In the genomic region with DNA sequence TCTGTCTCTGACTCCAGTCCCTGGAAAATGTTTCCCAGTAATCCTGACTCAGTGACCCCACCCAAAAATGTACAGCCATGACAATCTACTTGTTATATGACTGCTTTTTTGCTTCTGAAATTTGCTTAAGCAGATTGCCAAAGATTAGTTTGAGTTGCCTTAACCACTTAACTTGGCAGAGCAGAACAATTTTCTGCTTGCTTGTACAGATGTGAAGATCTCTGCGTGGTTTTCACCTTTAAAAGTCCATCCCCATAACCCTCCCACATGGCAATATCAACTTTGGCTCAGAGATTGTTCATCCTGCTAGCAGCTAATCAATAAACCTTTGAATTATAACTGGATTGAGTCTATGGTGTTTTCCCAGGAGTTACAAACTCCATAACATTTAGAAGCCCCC, we compare ENCODE assay signal across 35 mouse cellular contexts. TPM values are rescaled to one million over a fixed set of nuclear protein-coding genes. Genes with fewer than 3 reads are reported as not detected.
"Had no signal": no experiment of that assay in that cellular context is flagged by ENCODE, and none has a peak within 500 bp of the region (broad histone marks: within the 10 kb centered on the region; RNA-seq: fewer than 3 reads in every experiment).

No protein-coding gene starts in this region.

- H3K4me3 ChIP-seq: heart, adult 2 months; heart, embryonic 13.5 days; heart, embryonic 15.5 days; hindbrain, embryonic 10.5 days; hindbrain, embryonic 12.5 days; intestine, embryonic 15.5 days; layer of hippocampus, adult 2 months; left cerebral cortex, adult 2 months; limb, embryonic 10.5 days; limb, embryonic 12.5 days; liver, embryonic 12.5 days had no signal

- H3K36me3 ChIP-seq: heart, embryonic 15.5 days; hindbrain, embryonic 12.5 days; intestine, embryonic 15.5 days; limb, embryonic 12.5 days had no signal

- H3K27ac ChIP-seq: heart, adult 2 months; heart, embryonic 13.5 days; heart, embryonic 15.5 days; hindbrain, embryonic 10.5 days; hindbrain, embryonic 12.5 days; hindbrain, embryonic 14.5 days; intestine, embryonic 15.5 days; layer of hippocampus, adult 2 months; left cerebral cortex, adult 2 months; limb, embryonic 10.5 days; limb, embryonic 12.5 days; liver, embryonic 12.5 days; liver, embryonic 14.5 days had no signal

- ATAC-seq: hindbrain, embryonic 16.5 days; inflammation-experienced regulatory T-cells, adult 6 months; intestine, embryonic 15.5 days; intestine, postnatal 0 days; liver, embryonic 12.5 days had no signal

- H3K27me3 ChIP-seq: heart, embryonic 13.5 days; heart, embryonic 15.5 days; hindbrain, embryonic 12.5 days; intestine, embryonic 15.5 days; limb, embryonic 12.5 days; liver, embryonic 12.5 days had no signal

- H3K9ac ChIP-seq: heart, embryonic 13.5 days; heart, embryonic 15.5 days; hindbrain, embryonic 12.5 days; hindbrain, embryonic 14.5 days; intestine, embryonic 15.5 days; limb, embryonic 12.5 days; liver, embryonic 12.5 days; liver, embryonic 14.5 days had no signal

- H3K9me3 ChIP-seq: heart, embryonic 13.5 days; heart, embryonic 15.5 days; hindbrain, embryonic 10.5 days; hindbrain, embryonic 12.5 days; intestine, embryonic 15.5 days; limb, embryonic 10.5 days; limb, embryonic 12.5 days; liver, embryonic 12.5 days had no signal

- H3K4me2 ChIP-seq: heart, embryonic 11.5 days; heart, embryonic 13.5 days; heart, embryonic 15.5 days; hindbrain, embryonic 12.5 days; hindbrain, embryonic 14.5 days; intestine, embryonic 15.5 days; limb, embryonic 12.5 days; liver, embryonic 12.5 days had no signal

- DNase-seq: gastrocnemius, postnatal 10 days; gastrocnemius, postnatal 25 days; heart, adult 2 months; heart, postnatal 14 days; heart, postnatal 4 days; kidney, adult 18-20 months; kidney, adult 8-10 months; kidney, postnatal 10 days; kidney, postnatal 25 days; kidney, postnatal 4 days had no signal

- H3K4me1 ChIP-seq: hindbrain, embryonic 10.5 days; intestine, embryonic 15.5 days; limb, embryonic 10.5 days; limb, embryonic 12.5 days had no signal

RNA-seq across cellular contexts. Expression of a gene that starts 56.3 kb away (rescaled TPM):
- total RNA-seq: gastrocnemius, postnatal 10 days; gastrocnemius, postnatal 25 days; gastrocnemius, postnatal 4 days; granulocyte monocyte progenitor cell, adult 5-6 weeks; heart, adult 2 months; layer of hippocampus, adult 2 months; layer of hippocampus, postnatal 10 days; layer of hippocampus, postnatal 25 days; left cerebral cortex, adult 2 months; left cerebral cortex, postnatal 14 days; left cerebral cortex, postnatal 36 days had no signal
- polyA plus RNA-seq: frontal cortex, adult 2 months; heart, embryonic 11.5 days; heart, embryonic 13.5 days; hindbrain, embryonic 12.5 days; hindbrain, embryonic 14.5 days; inflammation-experienced regulatory T-cells, adult 6 months; intestine, postnatal 0 days; kidney, embryonic 14.5 days; limb, embryonic 10.5 days; limb, embryonic 12.5 days; liver, embryonic 12.5 days; liver, embryonic 14.5 days; liver, embryonic 16.5 days had no signal
